Mouse (Mus musculus): Measurements from ENCODE around the gene Lman2l. TPM values are rescaled to one million over a fixed set of nuclear protein-coding genes. Genes with fewer than 3 reads are reported as not detected.

The Lman2l gene
- 33.6 and 33.7 TPM in 2 replicates for polyA plus RNA-seq (2014; fragmentation: Nextera tagmentation; extraction: Ambion mirVana)

DNA sequence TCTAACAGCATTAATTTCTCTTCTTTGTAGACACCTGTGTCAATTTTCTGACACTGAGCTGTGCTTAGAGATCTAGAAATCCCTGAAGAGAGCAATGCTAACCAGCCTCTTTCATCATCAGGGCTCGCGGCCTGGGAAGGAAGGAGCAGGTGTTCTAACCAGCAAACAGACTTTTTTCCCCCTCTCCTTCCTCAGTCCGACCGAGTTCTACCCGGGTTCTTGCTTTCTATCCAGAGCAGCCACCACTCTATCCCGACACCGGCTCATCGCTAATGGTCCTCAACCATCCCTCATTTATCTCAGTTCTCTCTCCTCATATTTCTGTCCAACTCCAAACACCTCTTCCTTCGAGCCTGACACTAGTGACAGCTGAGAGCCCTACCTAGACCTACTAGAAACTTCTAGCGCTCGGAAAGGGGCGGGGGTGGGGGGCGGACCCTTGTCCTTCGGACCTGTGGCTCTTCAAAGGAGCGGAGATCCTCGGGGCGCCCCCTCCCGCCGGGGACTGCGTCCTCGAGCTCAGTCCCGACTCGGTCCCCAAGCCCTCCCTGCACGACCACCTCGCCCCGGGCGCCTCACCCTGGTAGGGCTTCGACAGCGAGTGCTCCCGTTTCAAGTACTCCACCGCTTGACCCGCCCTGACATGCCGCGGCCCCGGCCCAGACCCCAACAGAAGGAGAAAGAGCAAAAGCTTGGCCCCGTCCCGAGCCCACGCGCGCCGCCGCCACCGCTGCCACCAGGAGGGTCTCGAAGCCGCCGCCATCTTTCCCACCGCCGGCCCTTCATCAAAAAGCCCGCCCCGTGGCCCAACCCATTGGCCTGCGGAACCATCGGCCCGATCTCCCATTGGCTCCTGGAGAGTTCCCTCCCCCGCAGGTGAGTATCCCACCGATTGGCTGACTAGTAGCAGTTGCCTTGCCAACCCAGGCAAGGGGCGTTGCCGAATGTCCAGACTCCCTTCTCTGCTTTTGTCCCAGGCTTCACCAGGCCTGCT lies at the start of gene Lman2l:
Lman2l (minus strand) TSS at position 801 of the 994 bp plus-strand sequence.
- H3K4me3 ChIP-seq (ENCODE audit: low read length), result peak within 1 kb of the TSS; percentile 86
- no peaks in the 10 kb centered on the region for H3K27me3 ChIP-seq (ENCODE audit: control insufficient read depth, insufficient read depth, low read length)
- peak within 1 kb of the TSS; percentile 80 for H3K4me2 ChIP-seq (replicated peaks; ENCODE audit: low read depth, low read length)
- no peaks in the 10 kb centered on the region for H3K4me1 ChIP-seq (ENCODE audit: control insufficient read depth, insufficient read depth, low read length)
- ATAC-seq (ENCODE audit: low FRiP score, low TSS enrichment), result peak; percentile 99
- WGBS, result under 1% methylated on average over 49 of the region's 57 CpGs
- H3K9ac ChIP-seq (ENCODE audit: low read depth, low read length), result peak within 1 kb of the TSS; percentile 80
- peaks cover 13% of the 10 kb centered on the region; the same call in 1 of the 2 replicates for H3K36me3 ChIP-seq (ENCODE audit: control insufficient read depth, insufficient read depth, low read length)
- no peaks in the 10 kb centered on the region for H3K9me3 ChIP-seq (ENCODE audit: control insufficient read depth, low read length)
- H3K27ac ChIP-seq (ENCODE audit: low read depth, low read length), result 0 out of 2 replicates have a peak within 1 kb of the TSS, but pooled peaks have one; percentile 63

GRCm38 (mm10) chr1:36493299-36493698 lies 48.2 kb upstream of the Lman2l start:
- 50% methylated on average over 6 of the region's 6 CpGs for WGBS
- no peak for ATAC-seq (ENCODE audit: low FRiP score, low TSS enrichment)
- no peak overlapping the region for H3K4me3 ChIP-seq (ENCODE audit: low read length)
- H3K27me3 ChIP-seq (ENCODE audit: control insufficient read depth, insufficient read depth, low read length), result no peaks in the 10 kb centered on the region
- H3K4me2 ChIP-seq (replicated peaks; ENCODE audit: low read depth, low read length), result no peak overlapping the region
- no peak overlapping the region for H3K27ac ChIP-seq (ENCODE audit: low read depth, low read length)
- peaks cover 2% of the 10 kb centered on the region; the same call in 1 of the 2 replicates for H3K36me3 ChIP-seq (ENCODE audit: control insufficient read depth, insufficient read depth, low read length)
- H3K9me3 ChIP-seq (ENCODE audit: control insufficient read depth, low read length), result no peaks in the 10 kb centered on the region
- H3K9ac ChIP-seq (ENCODE audit: low read depth, low read length), result no peak overlapping the region
- peaks cover 5% of the 10 kb centered on the region for H3K4me1 ChIP-seq (ENCODE audit: control insufficient read depth, insufficient read depth, low read length)

DNA sequence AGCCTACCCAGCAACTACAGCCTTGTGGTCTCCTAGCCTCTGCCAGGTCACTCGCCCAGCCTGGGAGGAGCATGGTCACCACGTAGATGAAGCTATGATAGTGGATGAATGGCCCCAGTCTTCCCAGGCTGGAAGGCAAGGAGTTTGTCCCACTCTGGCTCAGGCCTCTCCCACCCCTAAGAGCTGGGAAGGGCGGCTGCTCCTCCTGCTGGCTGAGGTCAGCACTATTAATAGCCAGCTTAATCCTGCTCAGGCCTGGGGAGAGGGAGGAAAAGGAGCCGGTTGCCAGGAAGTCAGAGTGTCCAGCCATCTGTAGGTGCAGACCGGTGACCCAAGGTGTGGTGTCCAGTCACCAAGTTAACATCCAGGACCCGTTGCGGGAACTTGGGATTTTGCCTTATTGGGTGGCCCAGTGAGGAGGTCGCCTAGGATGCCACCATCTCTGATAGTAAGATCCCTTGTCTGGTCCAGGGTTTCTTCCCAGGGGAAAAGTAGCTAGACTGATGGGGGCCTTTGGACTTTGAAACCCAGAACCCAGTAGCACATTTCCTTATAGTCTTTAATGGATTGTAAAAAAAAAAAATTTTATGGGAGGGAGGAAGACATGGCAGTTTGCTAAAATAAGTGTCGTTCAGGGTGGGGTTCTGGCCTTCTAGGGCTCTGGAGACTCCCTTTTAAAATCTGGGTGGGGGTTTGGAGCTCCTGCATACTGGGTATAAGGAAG lies 47.5 kb upstream of the Lman2l start:
- no peak overlapping the region for H3K27ac ChIP-seq (ENCODE audit: low read depth, low read length)

DNA sequence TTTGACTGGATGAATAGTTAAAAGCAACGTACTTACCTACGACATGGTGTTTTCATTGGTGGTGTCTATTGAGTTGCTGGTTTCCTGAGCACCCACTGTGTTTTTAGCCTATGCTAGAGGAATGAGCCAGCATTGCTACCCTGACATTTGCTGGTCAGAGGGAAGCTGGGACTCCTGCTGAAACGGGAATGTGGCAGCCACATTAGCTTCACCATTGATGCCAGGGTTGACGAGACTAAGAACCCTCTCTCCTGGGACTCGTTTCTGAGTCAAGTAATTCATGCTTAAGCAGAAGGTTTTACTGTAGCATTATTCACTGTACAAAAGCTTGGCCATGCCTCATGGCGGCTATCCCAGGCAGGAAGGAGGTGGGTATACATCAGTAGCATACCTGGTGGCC lies 44.6 kb upstream of the Lman2l start:
- WGBS, result 82% methylated on average over 6 of the region's 6 CpGs
- H3K4me2 ChIP-seq (replicated peaks; ENCODE audit: low read depth, low read length), result no peak overlapping the region
- no peaks in the 10 kb centered on the region for H3K36me3 ChIP-seq (ENCODE audit: control insufficient read depth, insufficient read depth, low read length)
- H3K4me1 ChIP-seq (ENCODE audit: control insufficient read depth, insufficient read depth, low read length), result peaks cover 5% of the 10 kb centered on the region
- no peak overlapping the region for H3K9ac ChIP-seq (ENCODE audit: low read depth, low read length)
- no peak for ATAC-seq (ENCODE audit: low FRiP score, low TSS enrichment)
- no peaks in the 10 kb centered on the region for H3K27me3 ChIP-seq (ENCODE audit: control insufficient read depth, insufficient read depth, low read length)
- no peak overlapping the region for H3K4me3 ChIP-seq (ENCODE audit: low read length)
- no peaks in the 10 kb centered on the region for H3K9me3 ChIP-seq (ENCODE audit: control insufficient read depth, low read length)
- H3K27ac ChIP-seq (ENCODE audit: low read depth, low read length), result no peak overlapping the region

More for the DNA sequence above, 47.5 kb upstream of the Lman2l start:
- no peaks in the 10 kb centered on the region for H3K9me3 ChIP-seq (ENCODE audit: control insufficient read depth, low read length)
- H3K27me3 ChIP-seq (ENCODE audit: control insufficient read depth, insufficient read depth, low read length), result no peaks in the 10 kb centered on the region
- peak; percentile 91 for ATAC-seq (ENCODE audit: low FRiP score, low TSS enrichment)
- H3K36me3 ChIP-seq (ENCODE audit: control insufficient read depth, insufficient read depth, low read length), result no peaks in the 10 kb centered on the region
- no peak overlapping the region for H3K4me3 ChIP-seq (ENCODE audit: low read length)
- H3K4me1 ChIP-seq (ENCODE audit: control insufficient read depth, insufficient read depth, low read length), result peaks cover 5% of the 10 kb centered on the region
- 0 out of 2 replicates have a peak overlapping the region, but pooled peaks have one; percentile 28 for H3K9ac ChIP-seq (ENCODE audit: low read depth, low read length)
- no peak overlapping the region for H3K4me2 ChIP-seq (replicated peaks; ENCODE audit: low read depth, low read length)
- 37% methylated on average over 9 of the region's 9 CpGs for WGBS

DNA sequence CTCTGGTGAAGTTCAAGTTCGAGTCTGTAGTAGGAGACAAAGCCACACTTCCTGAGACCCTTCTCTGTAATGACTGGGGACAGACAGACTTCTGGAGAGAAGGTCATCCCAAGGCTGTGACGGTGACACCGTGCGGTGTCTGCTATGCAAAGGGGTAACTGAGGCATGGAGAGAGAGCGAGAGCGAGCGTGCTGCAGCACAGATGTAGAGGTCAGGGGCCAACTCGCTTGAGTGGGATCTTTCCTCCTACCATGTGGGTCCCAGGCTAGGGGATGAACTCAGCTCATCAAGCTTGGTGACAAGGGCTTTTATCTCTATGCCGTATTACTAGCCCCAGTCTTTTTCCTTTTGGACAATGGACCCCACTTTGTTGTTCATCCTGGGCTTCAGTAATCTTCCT lies 42.0 kb upstream of the Lman2l start:
- H3K9me3 ChIP-seq (ENCODE audit: control insufficient read depth, low read length), result no peaks in the 10 kb centered on the region
- no peak overlapping the region for H3K4me2 ChIP-seq (replicated peaks; ENCODE audit: low read depth, low read length)
- H3K27ac ChIP-seq (ENCODE audit: low read depth, low read length), result 0 out of 2 replicates have a peak overlapping the region, but pooled peaks have one; percentile 6
- no peaks in the 10 kb centered on the region for H3K36me3 ChIP-seq (ENCODE audit: control insufficient read depth, insufficient read depth, low read length)
- H3K4me1 ChIP-seq (ENCODE audit: control insufficient read depth, insufficient read depth, low read length), result peaks cover 7% of the 10 kb centered on the region
- ATAC-seq (ENCODE audit: low FRiP score, low TSS enrichment), result peak; percentile 32
- H3K4me3 ChIP-seq (ENCODE audit: low read length), result no peak overlapping the region
- no peak overlapping the region for H3K9ac ChIP-seq (ENCODE audit: low read depth, low read length)
- no peaks in the 10 kb centered on the region for H3K27me3 ChIP-seq (ENCODE audit: control insufficient read depth, insufficient read depth, low read length)
- 54% methylated on average over 9 of the region's 9 CpGs for WGBS

GRCm38 (mm10) chr1:36485080-36485479 lies 40.0 kb upstream of the Lman2l start:
- Histone ChIP-seq H3K4me1 (ENCODE audit: control insufficient read depth, insufficient read depth, low read length) (peaks cover 14% of the 10 kb centered on the region; the same call in 1 of the 2 replicates), H3K36me3 (ENCODE audit: control insufficient read depth, insufficient read depth, low read length) (no peaks in the 10 kb centered on the region), H3K27ac (ENCODE audit: low read depth, low read length) (no peak overlapping the region), H3K4me3 (ENCODE audit: low read length) (no peak overlapping the region), H3K9ac (ENCODE audit: low read depth, low read length) (no peak overlapping the region), H3K4me2 (replicated peaks; ENCODE audit: low read depth, low read length) (no peak overlapping the region), H3K27me3 (ENCODE audit: control insufficient read depth, insufficient read depth, low read length) (no peaks in the 10 kb centered on the region), H3K9me3 (ENCODE audit: control insufficient read depth, low read length) (no peaks in the 10 kb centered on the region)
- WGBS, result 79% methylated on average over 7 of the region's 7 CpGs
- no peak for ATAC-seq (ENCODE audit: low FRiP score, low TSS enrichment)

- peak; percentile 7; the same call in 1 of the 2 replicates for ATAC-seq (ENCODE audit: low FRiP score, low TSS enrichment)
- Histone ChIP-seq H3K9ac (ENCODE audit: low read depth, low read length) (no peak overlapping the region), H3K4me3 (ENCODE audit: low read length) (no peak overlapping the region), H3K36me3 (ENCODE audit: control insufficient read depth, insufficient read depth, low read length) (no peaks in the 10 kb centered on the region; the same call in 1 of the 2 replicates), H3K4me1 (ENCODE audit: control insufficient read depth, insufficient read depth, low read length) (peaks cover 17% of the 10 kb centered on the region; the same call in 1 of the 2 replicates), H3K27me3 (ENCODE audit: control insufficient read depth, insufficient read depth, low read length) (no peaks in the 10 kb centered on the region), H3K9me3 (ENCODE audit: control insufficient read depth, low read length) (no peaks in the 10 kb centered on the region), H3K27ac (ENCODE audit: low read depth, low read length) (no peak overlapping the region), H3K4me2 (replicated peaks; ENCODE audit: low read depth, low read length) (no peak overlapping the region)
- WGBS, result 56% methylated on average over 4 of the region's 4 CpGs
These were observed 38.8 kb upstream of the Lman2l start for GRCm38 (mm10) chr1:36483825-36484224.

- WGBS, result 69% methylated on average over 12 of the region's 12 CpGs
These were observed 35.1 kb upstream of the Lman2l start for GRCm38 (mm10) chr1:36479903-36480899.

More at GRCm38 (mm10) chr1:36479903-36480899, 35.1 kb upstream of the Lman2l start:
- no peaks in the 10 kb centered on the region for H3K9me3 ChIP-seq (ENCODE audit: control insufficient read depth, low read length)
- H3K36me3 ChIP-seq (ENCODE audit: control insufficient read depth, insufficient read depth, low read length), result no peaks in the 10 kb centered on the region; the same call in 1 of the 2 replicates
- peaks cover 41% of the 10 kb centered on the region for H3K4me1 ChIP-seq (ENCODE audit: control insufficient read depth, insufficient read depth, low read length)
- H3K27ac ChIP-seq (ENCODE audit: low read depth, low read length), result no peak overlapping the region
- no peaks in the 10 kb centered on the region for H3K27me3 ChIP-seq (ENCODE audit: control insufficient read depth, insufficient read depth, low read length)
- H3K4me2 ChIP-seq (replicated peaks; ENCODE audit: low read depth, low read length), result no peak overlapping the region
- no peak overlapping the region for H3K4me3 ChIP-seq (ENCODE audit: low read length)
- H3K9ac ChIP-seq (ENCODE audit: low read depth, low read length), result no peak overlapping the region
- ATAC-seq (ENCODE audit: low FRiP score, low TSS enrichment), result no peak
